Mouse (Mus musculus) heart, postnatal 0 days (tissue): Measurements from ENCODE around the gene Rab21. TPM values are rescaled to one million over a fixed set of nuclear protein-coding genes. Genes with fewer than 3 reads are reported as not detected.

Experiments used
- ATAC-seq: fragments of 200-750 bp; cut with Nextera tagmentation; 2 replicates; pipeline ENCODE4 v1.8.0; 2017; ENCODE audit warnings: low read depth, moderate number of reproducible peaks, moderate library complexity; ENCODE audit not compliant: insufficient read depth
- DNase-seq: peaks from one replicate; pipeline ENCODE4 v3.0.0-alpha.2; 2016; ENCODE audit warnings: low spot score
- H3K27ac ChIP-seq: fragments of 300-500 bp; sonication (generic); 2 replicates; pipeline ENCODE4 v1.5.1; 2014; ENCODE audit warnings: low read depth, mild to moderate bottlenecking
- H3K27me3 ChIP-seq: fragments of 300-500 bp; sonication (generic); 2 replicates; pipeline ENCODE4 v1.6.1; 2014; ENCODE audit warnings: low read length, mixed read lengths; ENCODE audit not compliant: control insufficient read depth, insufficient read depth
- H3K36me3 ChIP-seq: fragments of 300-500 bp; sonication (generic); replicated peaks from 2 replicates; pipeline ENCODE4 v1.6.1; 2014; ENCODE audit warnings: low read length, mixed read lengths; ENCODE audit not compliant: control insufficient read depth, insufficient read depth
- H3K4me1 ChIP-seq: fragments of 300-500 bp; sonication (generic); 2 replicates; pipeline ENCODE4 v1.6.1; 2014; ENCODE audit warnings: antibody characterized with exemption; ENCODE audit not compliant: control insufficient read depth, insufficient read depth
- H3K4me2 ChIP-seq: fragments of 300-500 bp; sonication (generic); 2 replicates; pipeline ENCODE4 v1.6.1; 2014; ENCODE audit warnings: low read depth, mild to moderate bottlenecking, low read length, moderate library complexity
- H3K4me3 ChIP-seq: fragments of 300-500 bp; sonication (generic); 2 replicates; pipeline ENCODE4 v1.5.1; 2014; ENCODE audit warnings: low read depth, low read length
- H3K9ac ChIP-seq: fragments of 300-500 bp; sonication (generic); replicated peaks from 2 replicates; pipeline ENCODE4 v1.6.1; 2014; ENCODE audit warnings: low read depth, low read length, mixed read lengths
- H3K9me3 ChIP-seq: fragments of 300-500 bp; sonication (generic); replicated peaks from 2 replicates; pipeline ENCODE4 v1.6.1; 2016; ENCODE audit warnings: low read length; ENCODE audit not compliant: control insufficient read depth
- CTCF ChIP-seq: IDR thresholded peaks from 2 replicates; pipeline ENCODE4 v1.5.1; 2016; ENCODE audit warnings: antibody characterized with exemption, control low read depth, low read depth
- EP300 ChIP-seq: IDR thresholded peaks from 2 replicates; pipeline ENCODE4 v1.6.1; 2016; ENCODE audit warnings: antibody characterized with exemption, low read depth
- WGBS: fragments of 180-500 bp; shearing (Covaris S2); extraction: QIAGEN DNeasy Blood & Tissue Kit; methylation state at CpG from one replicate; pipeline ENCODE4 v1.1.7; 2014; 5-methylcytosine and 5-hydroxymethylcytosine counted together
- polyA plus RNA-seq: library from polyadenylated mRNA; unstranded; fragments of >200 nt; fragmentation: Nextera tagmentation; extraction: Ambion mirVana; gene quantifications from 2 replicates; pipeline ENCODE4 v1.2.1, GENCODE M21; 2015
- total RNA-seq: library from RNA; depleted of rRNA; stranded (reverse); fragments of >200 nt; gene quantifications from 2 replicates; pipeline ENCODE4 v1.2.3, GENCODE M21; 2014; ENCODE audit warnings: low replicate concordance

Rab21 gene
- total and polyA plus RNA-seq, 2 experiments from 2014 or later: 7.7 to 45.2 TPM

DNA sequence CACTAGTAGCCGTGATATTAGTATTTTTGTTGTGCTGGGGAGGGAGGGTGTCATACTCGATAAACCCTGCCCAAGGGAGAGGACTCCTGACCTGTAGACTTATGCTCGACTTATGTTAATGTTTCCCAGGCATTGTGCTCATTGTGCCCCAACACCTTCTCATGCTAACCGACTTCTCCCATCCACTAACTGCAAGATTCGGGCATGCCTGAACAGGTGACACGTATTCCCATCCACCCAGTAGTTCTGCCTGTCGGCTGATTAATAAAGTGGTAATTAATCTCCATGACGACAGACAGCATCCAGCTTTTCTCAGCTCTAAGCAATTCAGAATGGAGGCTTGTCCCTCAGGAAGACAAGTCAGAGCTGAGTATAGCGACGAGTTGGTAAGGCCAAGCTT, 33.6 kb upstream of the Rab21 start:
- 82% methylated on average over 10 of the region's 10 CpGs for WGBS

DNA sequence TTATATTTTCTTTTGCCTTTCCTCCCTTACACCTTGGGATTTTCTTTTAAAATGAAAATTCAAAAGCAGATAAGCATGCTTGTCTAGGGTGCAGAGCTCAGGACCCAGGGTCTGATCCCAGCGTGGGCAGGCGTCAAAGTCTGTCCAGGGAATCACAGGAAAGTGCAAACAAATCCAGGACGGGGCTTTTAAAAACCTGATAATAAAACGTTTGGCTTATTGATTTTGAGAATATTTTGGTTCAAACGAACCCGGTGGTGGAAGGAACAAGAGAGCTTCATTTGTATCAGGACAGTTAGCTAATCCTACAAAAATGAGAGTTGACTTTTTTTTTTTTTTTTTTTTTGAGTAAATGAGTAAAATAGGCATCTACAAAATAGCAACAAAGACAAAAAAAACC, 32.7 kb upstream of the Rab21 start:
- no peak for ATAC-seq
- Histone ChIP-seq H3K4me1 (no peaks in the 10 kb centered on the region), H3K27ac (no peak overlapping the region), H3K4me3 (no peak overlapping the region), H3K36me3 (peaks cover under 1% of the 10 kb centered on the region; the same call in 1 of the 2 replicates), H3K9me3 (no peaks in the 10 kb centered on the region), H3K9ac (no peak overlapping the region), H3K27me3 (no peaks in the 10 kb centered on the region), H3K4me2 (no peak overlapping the region)
- DNase-seq: no peak
- TF ChIP-seq EP300 (no peak), CTCF (no peak)
- WGBS: 70% methylated on average over 6 of the region's 6 CpGs

More for the DNA sequence above, 33.6 kb upstream of the Rab21 start:
- Histone ChIP-seq H3K36me3 (no peaks in the 10 kb centered on the region; the same call in 1 of the 2 replicates), H3K4me1 (no peaks in the 10 kb centered on the region), H3K9me3 (no peaks in the 10 kb centered on the region), H3K27me3 (no peaks in the 10 kb centered on the region), H3K27ac (no peak overlapping the region), H3K4me2 (no peak overlapping the region), H3K9ac (no peak overlapping the region), H3K4me3 (no peak overlapping the region)
- TF ChIP-seq EP300 (no peak), CTCF (no peak)
- DNase-seq: no peak
- no peak for ATAC-seq

DNA sequence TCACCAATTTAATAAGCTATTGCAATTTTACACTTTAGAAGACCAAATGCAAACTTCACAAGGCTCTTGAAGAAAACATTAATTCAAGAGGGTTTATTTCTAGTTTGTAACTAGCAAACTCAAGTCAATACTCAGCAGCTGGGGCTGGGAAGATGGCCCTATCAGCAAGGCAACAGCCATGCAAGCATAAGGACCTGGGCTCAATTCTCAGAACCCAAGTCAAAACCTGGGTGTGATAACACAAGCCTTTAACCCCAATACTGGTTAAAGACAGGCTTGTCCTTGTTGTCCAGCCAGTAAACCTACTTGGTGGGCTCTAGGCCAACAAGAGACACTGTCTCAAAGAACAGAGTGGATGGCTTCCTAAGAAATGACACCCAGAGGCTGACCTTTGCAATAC, 31.1 kb upstream of the Rab21 start:
- Histone ChIP-seq H3K4me1 (no peaks in the 10 kb centered on the region), H3K36me3 (peaks cover 14% of the 10 kb centered on the region), H3K4me3 (no peak overlapping the region), H3K27ac (no peak overlapping the region), H3K9me3 (no peaks in the 10 kb centered on the region), H3K4me2 (no peak overlapping the region), H3K9ac (no peak overlapping the region), H3K27me3 (no peaks in the 10 kb centered on the region)
- no peak for TF ChIP-seq EP300
- no peak for TF ChIP-seq CTCF
- no peak for ATAC-seq
- DNase-seq: no peak

DNA sequence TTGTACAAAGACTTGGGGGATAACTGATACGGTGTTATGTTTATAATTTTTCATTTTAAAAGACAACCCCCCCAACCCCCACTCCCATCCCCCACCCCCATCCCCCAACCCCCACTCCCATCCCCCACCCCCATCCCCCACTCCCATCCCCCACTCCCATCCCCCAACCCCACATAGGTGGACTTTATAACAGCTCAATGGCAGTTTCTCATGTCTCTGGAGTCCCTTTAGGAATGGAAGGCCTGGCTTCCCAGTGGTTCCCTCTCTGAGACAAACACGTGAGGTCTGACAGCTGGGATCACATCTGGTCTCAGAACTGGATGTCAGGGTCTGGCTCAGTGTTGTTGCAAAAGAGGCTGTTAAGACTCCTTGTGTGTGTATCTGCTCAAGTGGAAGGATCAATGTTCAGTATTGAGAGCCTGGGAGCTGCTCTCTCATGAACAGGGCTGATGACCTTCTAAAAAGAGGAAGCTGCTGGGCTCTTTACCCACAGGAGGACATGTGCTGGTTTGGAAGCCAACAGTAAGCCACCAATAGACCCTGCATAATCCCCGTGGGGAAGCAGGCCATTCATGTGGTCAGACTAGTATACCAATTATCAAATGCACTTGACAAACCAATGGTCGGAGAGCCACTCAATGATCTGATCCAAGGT, 27.5 kb upstream of the Rab21 start:
- TF ChIP-seq EP300 (no peak), CTCF (no peak)
- H3K27ac ChIP-seq: no peak overlapping the region
- H3K4me2 ChIP-seq: no peak overlapping the region
- no peak overlapping the region for H3K4me3 ChIP-seq
- peaks cover 20% of the 10 kb centered on the region for H3K36me3 ChIP-seq
- no peaks in the 10 kb centered on the region for H3K4me1 ChIP-seq
- DNase-seq (no peak), ATAC-seq (no peak)
- H3K27me3 ChIP-seq: no peaks in the 10 kb centered on the region
- no peaks in the 10 kb centered on the region for H3K9me3 ChIP-seq
- WGBS: 75% methylated on average over 4 of the region's 4 CpGs
- no peak overlapping the region for H3K9ac ChIP-seq

DNA sequence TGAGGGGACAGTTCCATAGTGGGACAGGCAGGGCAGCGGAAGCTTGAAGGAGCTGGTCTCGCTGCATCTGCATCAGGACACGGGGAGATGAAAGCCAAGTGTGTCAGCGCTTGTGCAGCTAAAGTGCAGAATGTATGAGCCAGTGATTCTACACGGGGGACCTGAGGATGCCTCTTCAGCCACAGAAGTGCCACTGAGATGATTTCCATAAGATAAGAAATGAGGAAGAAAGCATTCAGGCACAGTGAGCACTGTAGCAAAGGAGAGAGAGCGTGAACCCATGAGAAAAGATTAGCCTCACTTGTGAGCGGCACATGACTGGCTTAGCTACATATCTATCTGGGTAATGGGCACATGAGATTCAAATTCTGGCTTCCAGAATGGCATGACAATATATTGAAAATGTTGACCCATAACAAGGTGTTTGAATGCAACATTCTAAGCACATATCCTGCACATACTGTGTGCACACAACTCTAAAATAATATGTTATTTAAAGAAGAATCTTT, 24.5 kb upstream of the Rab21 start:
- WGBS: 87% methylated on average over 7 of the region's 7 CpGs
- H3K9ac ChIP-seq: no peak overlapping the region

DNA sequence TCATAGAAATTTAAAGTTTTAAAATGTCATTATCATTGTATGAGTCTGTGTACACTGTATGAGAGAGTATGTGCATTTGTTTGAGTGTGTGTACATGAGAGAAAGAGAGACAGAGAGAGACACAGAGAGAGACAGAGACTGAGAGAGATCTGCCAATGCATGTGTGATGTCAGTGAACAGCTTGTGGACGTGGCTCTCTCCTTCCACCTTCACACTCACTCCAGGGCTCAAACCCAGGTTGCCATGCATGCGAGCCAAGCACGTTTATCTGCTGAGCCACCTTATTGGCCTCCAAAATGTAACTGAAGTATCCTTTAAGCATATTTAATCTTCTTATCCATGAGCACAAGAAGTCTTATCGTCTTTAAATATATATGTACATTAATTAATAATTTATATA, 21.5 kb upstream of the Rab21 start:
- 0 out of 2 replicates have a peak, but pooled peaks cover 15% of the 10 kb centered on the region for H3K4me1 ChIP-seq
- H3K4me3 ChIP-seq: no peak overlapping the region
- no peak for DNase-seq
- H3K9me3 ChIP-seq: no peaks in the 10 kb centered on the region
- ATAC-seq: no peak
- no peak overlapping the region for H3K9ac ChIP-seq
- TF ChIP-seq EP300: no peak
- no peak for TF ChIP-seq CTCF
- H3K27ac ChIP-seq: no peak overlapping the region
- H3K27me3 ChIP-seq: no peaks in the 10 kb centered on the region
- H3K4me2 ChIP-seq: no peak overlapping the region
- 81% methylated on average over 4 of the region's 4 CpGs for WGBS
- H3K36me3 ChIP-seq: peaks cover 9% of the 10 kb centered on the region

More for the DNA sequence above, 24.5 kb upstream of the Rab21 start:
- DNase-seq (no peak), ATAC-seq (no peak)
- H3K4me3 ChIP-seq: no peak overlapping the region
- H3K27ac ChIP-seq: no peak overlapping the region
- no peaks in the 10 kb centered on the region for H3K27me3 ChIP-seq
- H3K4me1 ChIP-seq: no peaks in the 10 kb centered on the region
- peaks cover 20% of the 10 kb centered on the region for H3K36me3 ChIP-seq
- TF ChIP-seq EP300: no peak
- TF ChIP-seq CTCF: no peak
- H3K4me2 ChIP-seq: no peak overlapping the region
- H3K9me3 ChIP-seq: no peaks in the 10 kb centered on the region
